Mouse (Mus musculus): ENCODE results near the gene Gm49510.

GRCm38 (mm10) chr15:78898507-78899001, 913 bp upstream of the Gm49510 start:
- no peak for TF ChIP-seq ZNF384 (IDR thresholded peaks at IDR 0.05; ENCODE audit: low read depth, low read length)
- TF ChIP-seq CHD2 (IDR thresholded peaks at IDR 0.05; ENCODE audit: low read depth, low read length): no peak
- TF ChIP-seq ZC3H11A (IDR thresholded peaks at IDR 0.05; ENCODE audit: borderline replicate concordance, low read depth, low read length): no peak
- TF ChIP-seq MAFK (IDR thresholded peaks at IDR 0.05; ENCODE audit: insufficient read depth, low read depth, low read length): no peak
- no peak for TF ChIP-seq HCFC1 (IDR thresholded peaks at IDR 0.05; ENCODE audit: borderline replicate concordance, insufficient read depth, low read length)
